Mouse (Mus musculus) cerebral cortex, adult 2 months (tissue): Measurements from ENCODE around the gene Fam185a.

Experiments used
- WGBS: fragments of 180-500 bp; shearing (Covaris S2); methylation state at CpG from one replicate; pipeline ENCODE4 v1.1.7; 2018; 5-methylcytosine and 5-hydroxymethylcytosine counted together

The Fam185a gene

DNA sequence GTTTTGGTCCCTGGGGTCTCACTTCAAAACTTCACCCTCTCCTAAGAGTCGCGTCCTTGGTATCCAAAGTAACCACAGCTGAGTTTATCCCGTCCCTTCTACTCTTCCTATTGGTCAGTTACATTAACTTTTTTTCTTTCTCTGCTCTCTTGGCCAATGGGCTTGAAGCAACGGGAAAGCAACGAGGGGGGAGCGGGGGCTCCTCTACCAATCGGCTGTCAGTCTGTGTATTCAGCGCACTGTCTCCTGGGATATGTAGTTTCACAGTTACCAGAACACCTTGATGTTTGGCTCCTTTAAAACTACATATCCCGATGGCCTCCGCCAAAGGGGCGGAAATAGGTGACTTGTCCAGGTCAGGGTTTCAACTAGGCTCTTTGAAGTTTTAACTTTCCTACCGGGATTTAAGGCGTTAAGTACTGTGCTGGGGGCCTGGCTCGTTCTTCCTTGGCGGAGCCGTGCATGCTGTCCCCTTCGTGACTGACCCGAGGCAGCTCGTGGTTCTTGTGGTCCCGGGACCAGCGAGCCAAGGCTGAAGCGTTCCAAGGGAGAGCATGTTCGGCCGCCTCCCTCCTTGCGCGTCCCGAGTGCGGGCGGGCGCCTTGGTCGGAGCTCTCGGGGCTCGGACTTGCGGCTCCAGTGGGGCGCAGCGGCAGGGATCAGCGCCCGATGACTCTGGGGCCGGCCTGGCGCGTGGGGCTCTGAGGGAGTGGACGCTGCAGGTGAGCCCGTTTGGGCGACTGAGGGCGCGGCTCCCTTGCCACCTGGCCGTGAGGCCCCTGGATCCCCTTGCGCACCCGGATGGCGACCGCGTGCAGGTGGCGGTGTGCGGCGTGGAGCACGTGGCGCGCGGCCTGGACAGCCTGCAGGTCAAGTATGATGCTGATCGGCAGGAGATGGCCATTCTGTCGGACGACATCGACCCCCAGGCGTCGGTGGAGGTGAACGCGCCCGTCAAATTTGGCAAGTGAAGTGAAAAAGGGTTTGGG is at the start of gene Fam185a, which contains the start of gene Ccdc146:
TSS of gene Fam185a (plus strand) at position 345 of the 989 bp plus-strand sequence.
TSS of gene Ccdc146 (minus strand) at position 64 of the 989 bp plus-strand sequence.
- WGBS: under 1% methylated on average over 68 of the region's 68 CpGs

- WGBS: 91% methylated on average over 4 of the region's 4 CpGs
Observed at GRCm38 (mm10) chr5:21376935-21377334, 47.8 kb upstream of the Fam185a start.

DNA sequence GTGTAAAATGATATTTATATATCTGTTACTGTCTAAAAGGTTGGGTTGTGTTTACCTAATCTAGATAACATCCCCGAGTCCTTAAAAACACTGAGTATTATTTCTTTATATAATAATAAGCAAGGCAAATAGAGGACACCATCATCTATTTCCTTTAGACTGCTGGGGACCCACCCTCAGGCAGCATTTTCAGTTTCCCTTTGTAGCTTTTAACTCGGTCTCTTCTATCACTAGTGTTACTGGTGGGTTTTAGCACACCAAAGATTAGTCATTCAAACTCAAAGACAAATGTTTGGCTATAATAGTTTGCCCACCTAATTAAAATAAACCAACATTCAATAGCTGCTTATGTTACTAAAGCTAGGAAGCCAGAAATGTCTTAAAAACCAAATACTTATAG is 46.4 kb upstream of the Fam185a start:
- WGBS: 85% methylated on average over 2 of the region's 2 CpGs

DNA sequence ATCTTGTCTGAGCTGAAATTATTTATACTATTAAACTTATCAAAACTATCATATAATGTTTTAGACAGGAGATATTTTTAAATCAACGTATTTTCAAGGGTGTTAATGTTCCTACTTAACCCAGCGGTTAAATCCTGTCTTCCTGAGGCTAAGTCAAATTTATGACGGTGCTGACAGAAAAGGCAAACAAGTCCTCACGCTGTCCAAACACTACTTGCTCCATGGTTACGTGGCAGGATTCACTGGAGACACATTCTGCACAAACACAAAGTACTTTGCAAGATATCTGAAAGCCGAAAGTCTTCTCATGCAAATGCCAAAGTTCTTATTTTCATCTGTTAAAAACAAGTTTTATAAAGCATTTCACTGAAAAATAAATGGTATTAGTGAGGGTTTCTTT is 42.8 kb upstream of the Fam185a start:
- WGBS: 78% methylated on average over 6 of the region's 6 CpGs

DNA sequence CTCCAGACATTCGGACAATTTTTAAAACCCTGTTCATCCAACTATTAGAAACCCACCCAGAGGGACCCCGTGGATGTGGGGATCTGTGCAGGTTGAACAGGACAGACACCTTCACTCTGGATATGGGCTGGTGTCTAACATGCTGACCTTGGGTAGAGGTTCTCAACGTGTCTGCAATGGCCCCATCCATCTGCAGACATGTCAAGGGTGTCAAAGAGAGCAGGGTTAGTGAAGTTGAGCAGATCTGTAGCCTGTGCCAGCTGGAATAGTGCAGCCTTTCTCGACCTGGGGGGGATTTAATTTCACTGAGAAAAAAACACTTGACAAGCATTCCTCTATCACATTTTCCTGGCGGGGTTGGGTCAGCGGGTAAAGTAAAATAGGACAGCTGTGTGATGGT is 42.1 kb upstream of the Fam185a start:
- WGBS: 79% methylated on average over 6 of the region's 6 CpGs

GRCm38 (mm10) chr5:21383392-21384251 is 41.1 kb upstream of the Fam185a start:
- WGBS: 48% methylated on average over 14 of the region's 14 CpGs

DNA sequence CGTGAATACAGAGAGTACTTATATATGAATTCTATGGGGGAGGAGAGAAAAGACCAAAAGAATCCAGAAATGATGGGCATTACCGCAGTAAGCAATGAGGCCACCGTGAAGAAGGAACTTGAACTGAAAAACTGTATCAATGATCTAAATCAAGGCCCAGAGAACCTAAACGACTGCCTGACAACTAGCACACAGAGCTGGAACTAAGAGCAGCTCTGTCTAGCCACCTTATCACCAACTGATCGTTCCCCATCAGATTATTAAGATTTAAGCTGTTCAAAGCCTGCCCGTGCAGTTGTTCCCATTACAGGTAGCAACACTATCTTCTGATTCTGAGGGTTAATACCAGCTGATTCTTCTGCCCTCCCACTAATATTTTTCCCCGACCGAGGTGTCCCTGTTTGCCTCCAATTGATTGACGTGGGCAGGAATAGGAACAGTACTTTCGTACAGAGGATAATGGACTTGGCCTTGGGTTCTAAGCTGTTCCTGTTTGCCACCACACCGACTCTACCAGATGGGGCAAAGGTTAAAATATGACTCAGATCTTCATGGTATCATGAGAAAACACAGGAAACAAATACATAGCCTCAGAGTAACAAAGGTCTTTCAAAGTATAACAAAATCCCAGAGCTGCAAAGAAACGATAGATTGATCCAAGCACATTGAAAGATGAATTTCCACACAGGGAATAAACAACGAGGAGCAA is 40.4 kb upstream of the Fam185a start:
- WGBS: 81% methylated on average over 13 of the region's 13 CpGs

- WGBS: 94% methylated on average over 9 of the region's 9 CpGs
Observed at GRCm38 (mm10) chr5:21384976-21385375, 39.8 kb upstream of the Fam185a start.

DNA sequence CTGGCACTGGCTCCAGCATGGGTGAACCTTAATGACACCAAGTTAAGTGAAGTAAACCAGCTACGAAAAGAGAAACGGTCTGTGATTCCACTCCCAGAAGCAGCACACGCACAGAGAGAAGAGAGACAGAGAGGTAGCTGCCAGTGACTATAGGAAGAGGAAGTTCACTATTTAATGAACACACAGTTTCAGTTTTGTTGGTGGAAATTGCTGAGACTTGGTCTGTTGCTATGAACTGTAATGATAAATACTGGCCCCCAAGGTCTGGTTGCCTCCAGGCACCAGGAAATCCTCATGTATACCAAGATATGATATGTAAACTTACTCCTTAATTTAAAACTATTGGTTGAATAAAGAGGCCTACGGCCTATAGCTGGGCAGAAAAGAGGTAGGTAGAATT is 38.3 kb upstream of the Fam185a start:
- whole genome bisulfite sequencing: 85% methylated on average over 4 of the region's 4 CpGs

GRCm38 (mm10) chr5:21388855-21389254 is 35.9 kb upstream of the Fam185a start:
- WGBS: 94% methylated on average over 4 of the region's 4 CpGs

DNA sequence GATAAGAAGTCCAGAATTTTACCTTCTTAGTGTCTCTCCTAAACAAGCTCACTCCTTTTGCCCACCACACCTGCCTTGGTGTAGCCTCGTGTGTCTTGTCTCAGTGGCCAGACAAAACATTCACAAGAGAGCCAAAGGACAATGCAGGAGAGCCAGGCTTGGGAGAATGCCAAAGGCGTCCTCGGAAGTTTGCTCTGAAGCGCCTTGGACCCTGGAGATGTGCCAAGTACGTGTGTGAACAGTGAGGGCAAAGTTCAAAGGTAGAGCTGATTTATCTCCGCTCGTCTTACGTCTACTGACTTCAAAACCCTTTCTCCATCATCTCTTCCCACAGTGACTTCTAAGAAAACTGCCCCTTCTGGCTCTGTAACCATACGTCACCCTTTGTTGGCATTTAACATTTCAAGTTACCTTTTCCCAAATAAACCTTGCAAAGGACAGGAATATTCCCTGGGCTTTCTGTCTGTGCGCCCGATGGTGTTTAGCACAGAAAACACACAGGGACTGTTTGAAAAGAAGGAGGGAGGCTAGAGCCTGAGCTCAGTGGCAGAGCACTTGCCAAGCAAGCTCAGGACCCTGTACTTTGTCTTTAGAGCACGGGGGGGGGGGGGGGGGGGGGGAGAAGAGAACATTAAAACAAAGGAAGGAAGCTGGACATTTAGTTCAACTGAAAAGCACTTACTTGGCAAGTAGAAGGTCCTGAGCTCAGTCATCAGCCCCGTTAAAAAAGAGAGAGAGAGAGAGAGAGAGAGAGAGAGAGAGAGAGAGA is 33.0 kb upstream of the Fam185a start:
- 50% methylated on average over 12 of the region's 13 CpGs for WGBS

DNA sequence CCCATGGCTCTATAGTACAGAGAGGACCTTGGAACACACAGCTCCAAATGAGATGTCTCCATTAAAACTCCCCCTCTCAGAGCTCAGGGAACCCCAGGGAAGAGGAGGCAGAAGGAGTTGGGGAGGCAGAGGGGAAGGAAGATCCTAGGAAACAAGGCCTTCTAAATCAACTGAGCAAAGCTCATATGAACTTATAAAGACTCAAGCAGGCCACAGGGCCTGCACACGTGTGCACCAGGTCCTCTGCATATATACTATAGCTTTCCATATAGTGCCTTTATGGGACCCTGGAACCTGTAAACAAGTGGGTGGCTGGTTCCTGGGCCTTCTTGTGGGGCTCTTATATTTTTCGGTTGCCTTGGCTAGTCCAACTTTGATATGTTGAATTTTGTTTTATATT is 30.2 kb upstream of the Fam185a start:
- 89% methylated on average over 2 of the region's 2 CpGs for WGBS

DNA sequence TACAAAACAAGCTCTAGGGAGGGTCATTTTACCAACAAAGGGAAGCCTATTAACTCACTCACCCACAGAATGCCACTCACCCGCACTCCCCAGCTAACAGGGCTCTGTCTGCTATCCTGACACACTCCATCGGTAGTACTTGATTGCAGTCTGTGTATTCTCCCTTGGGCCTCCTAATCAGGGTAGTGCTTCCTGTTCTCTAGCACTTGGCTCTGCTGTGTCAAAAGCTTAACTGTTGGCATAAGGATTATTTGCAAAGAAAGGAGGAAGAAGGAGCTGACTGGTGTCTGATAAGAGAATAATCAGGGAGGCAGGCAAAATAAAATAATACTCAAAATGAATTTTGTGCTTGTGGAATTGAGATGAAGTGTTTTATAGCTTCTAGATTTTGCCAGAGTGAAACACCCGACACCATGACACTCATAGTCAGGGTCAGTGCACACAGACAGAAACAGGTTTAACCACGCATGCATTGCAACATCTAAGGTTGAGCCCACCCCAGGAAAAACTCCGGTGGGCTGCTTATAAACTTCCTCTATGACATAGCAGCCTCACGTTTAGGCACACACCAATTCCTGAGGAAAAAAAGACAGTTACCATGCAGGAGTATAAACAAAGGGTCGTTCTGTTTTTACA is 29.4 kb upstream of the Fam185a start:
- WGBS: 65% methylated on average over 7 of the region's 7 CpGs

DNA sequence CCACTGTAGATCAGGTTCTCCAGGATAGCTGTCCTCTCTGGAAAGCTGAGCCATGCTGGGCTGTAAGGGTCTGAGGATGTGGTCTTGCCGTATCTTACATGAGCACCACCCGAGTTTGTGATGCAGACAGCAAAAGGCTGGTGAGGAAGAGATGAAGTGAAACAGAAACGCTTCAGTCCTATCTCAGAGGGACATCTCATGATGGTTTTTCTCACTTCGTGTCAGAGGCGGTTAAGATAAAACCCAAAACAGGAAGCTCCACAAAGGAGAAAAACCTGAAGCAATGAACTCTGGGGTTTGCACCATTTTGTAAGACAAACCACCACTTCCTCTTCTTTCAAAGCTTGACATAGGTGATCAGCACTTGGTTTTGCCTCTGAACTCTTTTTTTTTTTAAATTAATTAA is 13.5 kb upstream of the Fam185a start:
- WGBS: 86% methylated on average over 5 of the region's 5 CpGs

- WGBS: 74% methylated on average over 5 of the region's 5 CpGs
Observed at GRCm38 (mm10) chr5:21412056-21412455, 12.7 kb upstream of the Fam185a start.

GRCm38 (mm10) chr5:21413322-21413721 is 11.4 kb upstream of the Fam185a start:
- WGBS: 95% methylated on average over 3 of the region's 3 CpGs

GRCm38 (mm10) chr5:21414116-21414820 is 10.5 kb upstream of the Fam185a start:
- WGBS: 49% methylated on average over 1 of the region's 1 CpGs

GRCm38 (mm10) chr5:21418613-21419012 is 6.1 kb upstream of the Fam185a start:
- 73% methylated on average over 4 of the region's 4 CpGs for WGBS

DNA sequence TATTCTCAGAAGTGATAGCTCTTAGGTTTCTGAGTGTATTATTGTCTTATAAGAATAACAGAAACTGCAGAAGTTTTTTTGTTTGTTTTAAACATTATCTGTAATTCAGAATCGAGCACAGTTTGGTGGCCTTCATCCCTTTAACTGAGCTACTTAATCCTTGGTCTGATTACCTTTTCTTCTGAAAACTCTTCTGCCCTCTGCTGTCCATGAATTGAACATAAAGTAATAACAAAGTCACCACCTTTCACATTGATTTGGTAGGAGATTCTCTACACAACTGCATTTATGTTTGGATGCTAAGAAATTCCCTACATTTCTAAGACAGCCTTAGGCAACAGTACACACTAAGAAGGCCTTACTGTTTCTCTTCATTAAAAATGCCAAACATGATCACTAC is 4.1 kb upstream of the Fam185a start:
- WGBS: 24% methylated on average over 1 of the region's 1 CpGs

DNA sequence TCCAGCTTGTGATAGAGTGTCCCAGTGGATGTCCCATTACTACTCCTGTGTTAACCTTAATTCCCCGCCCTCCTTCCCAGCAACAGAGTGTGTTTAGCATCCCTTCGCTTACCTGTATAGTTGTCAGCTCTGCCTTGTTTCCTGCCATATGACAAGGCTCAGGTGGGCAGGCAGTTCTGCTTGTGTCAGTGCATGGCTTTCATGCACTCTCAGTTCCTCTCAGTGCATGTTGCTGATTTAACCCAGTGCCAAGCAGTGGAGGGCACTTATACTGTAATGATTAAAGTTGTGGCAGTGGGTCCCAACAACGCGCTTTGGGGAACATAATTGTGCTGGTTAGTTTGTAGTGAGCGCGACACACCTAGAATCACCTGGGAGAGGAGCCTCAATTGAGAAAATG is 1.9 kb downstream of the Fam185a start:
- WGBS: 97% methylated on average over 6 of the region's 6 CpGs
